ENCODE assay signal across 12 mouse cellular contexts in the genomic region with DNA sequence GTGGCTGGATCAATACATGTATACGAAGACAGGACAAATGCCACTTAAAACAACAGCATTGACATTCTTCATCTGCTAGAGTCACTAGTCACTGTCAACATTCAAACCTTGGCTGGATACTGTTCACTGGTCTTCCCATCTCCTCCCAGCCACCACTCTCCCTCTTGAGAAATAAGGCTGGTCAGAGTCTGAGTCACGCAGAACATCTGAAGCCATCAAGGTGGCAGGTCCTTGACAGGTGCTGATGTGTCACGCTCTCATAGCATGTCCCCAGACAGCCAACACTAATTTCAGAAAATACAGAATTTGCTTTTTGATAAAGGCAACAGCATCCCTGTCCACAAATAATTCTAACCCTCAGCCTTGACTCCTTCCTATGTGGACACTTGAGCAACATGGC.
"Had no signal": no experiment of that assay in that cellular context is flagged by ENCODE, and none has a peak within 500 bp of the region (broad histone marks: within the 10 kb centered on the region; RNA-seq: fewer than 3 reads in every experiment).

No protein-coding gene starts in this region.

- DNase-seq: retina, postnatal 1 day; right cerebral cortex, adult 18-20 months; right cerebral cortex, postnatal 14 days; right cerebral cortex, postnatal 25 days; right cerebral cortex, postnatal 4 days; spleen, adult 18-20 months; thymus, adult 18-20 months; thymus, adult 2 months; thymus, postnatal 14 days; thymus, postnatal 25 days; thymus, postnatal 36 days; thymus, postnatal 4 days had no signal
